8 mouse cellular contexts compared by ENCODE assay signal in genomic region chr11:5421506-5422251, GRCm38 (mm10). TPM values are rescaled to one million over a fixed set of nuclear protein-coding genes. Genes with fewer than 3 reads are reported as not detected.
DNase-seq lines count a peak whose midpoint lies in the region; ATAC-seq lines count a peak whose summit lies in the region.

No protein-coding gene starts in this region.

- H3K4me2 ChIP-seq in hindbrain, embryonic 15.5 days, result no peak overlapping the region
- peak overlapping the region; percentile 11; the same call in 1 of the 2 replicates for H3K4me2 ChIP-seq in stomach, embryonic 15.5 days

- H3K4me1 ChIP-seq in hindbrain, embryonic 15.5 days (replicated peaks), result peaks cover 16% of the 10 kb centered on the region
- peaks cover 42% of the 10 kb centered on the region for H3K4me1 ChIP-seq in hindbrain, embryonic 10.5 days (replicated peaks)
- peaks cover 18% of the 10 kb centered on the region; the same call in 1 of the 2 replicates for H3K4me1 ChIP-seq in stomach, embryonic 15.5 days

- no peaks in the 10 kb centered on the region for H3K27me3 ChIP-seq in hindbrain, embryonic 15.5 days
- no peaks in the 10 kb centered on the region for H3K27me3 ChIP-seq in hindbrain, embryonic 10.5 days (ENCODE audit: insufficient read depth, poor library complexity, severe bottlenecking)
- no peaks in the 10 kb centered on the region for H3K27me3 ChIP-seq in stomach, embryonic 15.5 days (replicated peaks)

- WGBS in hindbrain, embryonic 15.5 days, result 50% methylated on average over 4 of the region's 4 CpGs
- WGBS in hindbrain, embryonic 10.5 days, result 46% methylated on average over 4 of the region's 4 CpGs
- WGBS in stomach, embryonic 15.5 days, result 10% methylated on average over 4 of the region's 4 CpGs

- 0 out of 2 replicates have a peak overlapping the region, but pooled peaks have one; percentile 20 for H3K27ac ChIP-seq in hindbrain, embryonic 15.5 days (replicated peaks)
- no peak overlapping the region for H3K27ac ChIP-seq in hindbrain, embryonic 10.5 days
- H3K27ac ChIP-seq in stomach, embryonic 15.5 days, result peak overlapping the region; percentile 42; the same call in 1 of the 2 replicates

- H3K4me3 ChIP-seq in hindbrain, embryonic 15.5 days, result no peak overlapping the region
- H3K4me3 ChIP-seq in hindbrain, embryonic 10.5 days, result no peak overlapping the region
- no peak overlapping the region for H3K4me3 ChIP-seq in stomach, embryonic 15.5 days (replicated peaks)

- no peaks in the 10 kb centered on the region for H3K36me3 ChIP-seq in hindbrain, embryonic 15.5 days
- H3K36me3 ChIP-seq in hindbrain, embryonic 10.5 days, result no peaks in the 10 kb centered on the region
- no peaks in the 10 kb centered on the region for H3K36me3 ChIP-seq in stomach, embryonic 15.5 days

- ATAC-seq in hindbrain, embryonic 15.5 days (ENCODE audit: low FRiP score, low read depth), result no peak
- no peak for ATAC-seq in stomach, embryonic 15.5 days (ENCODE audit: insufficient read depth, low FRiP score, low read depth)

- no peak for DNase-seq in hindbrain, embryonic 10.5 days (ENCODE audit: low spot score)
- DNase-seq in brain, adult 2 months (ENCODE audit: low read depth, low spot score), result peak; percentile 94
- DNase-seq in fibroblast of lung, adult 2 months (ENCODE audit: low read depth), result peak; percentile 51
- DNase-seq in layer of hippocampus, adult 8-10 months (ENCODE audit: low spot score in 2 of 2), result peak; percentile 45 to 53
- no peak for DNase-seq in urinary bladder, postnatal 10 days (ENCODE audit: low spot score)
- no peak for DNase-seq in embryo, embryonic 10 days (ENCODE audit: low spot score)

- no peaks in the 10 kb centered on the region for H3K9me3 ChIP-seq in hindbrain, embryonic 15.5 days
- no peaks in the 10 kb centered on the region for H3K9me3 ChIP-seq in hindbrain, embryonic 10.5 days
- H3K9me3 ChIP-seq in stomach, embryonic 15.5 days, result no peaks in the 10 kb centered on the region

- no peak overlapping the region for H3K9ac ChIP-seq in hindbrain, embryonic 15.5 days
- H3K9ac ChIP-seq in stomach, embryonic 15.5 days, result no peak overlapping the region

RNA-seq across cellular contexts. Expression of gene Znrf3, which starts 23.0 kb away (rescaled TPM):
- polyA plus RNA-seq in hindbrain, embryonic 15.5 days (2015; fragmentation: Nextera tagmentation; extraction: Ambion mirVana), result 7.0 and 8.0 TPM in 2 replicates
- 8.9 and 11.6 TPM in 2 replicates for polyA plus RNA-seq in hindbrain, embryonic 10.5 days (2016; fragmentation: Nextera tagmentation; extraction: Ambion mirVana)
- 10 to 100 TPM; 18.6 to 22.3 (median 20.3) TPM for total RNA-seq in layer of hippocampus, adult 8-10 months (2022)
- polyA plus RNA-seq in stomach, embryonic 15.5 days (2015; fragmentation: Nextera tagmentation; extraction: Ambion mirVana), result 12.9 and 13.4 TPM in 2 replicates

Comparison
In these comparisons a context has a peak if more than half of its experiments do, and no peak if none do; other contexts are left out.
1. DNase-seq: peak in brain, adult 2 months (single experiment), fibroblast of lung, adult 2 months (single experiment) and layer of hippocampus, adult 8-10 months (2 of 2); none in hindbrain, embryonic 10.5 days (single experiment), urinary bladder, postnatal 10 days (single experiment) and embryo, embryonic 10 days (single experiment).